Mouse (Mus musculus) heart, embryonic 12.5 days (tissue): ENCODE data around the gene Ankrd27. TPM values are rescaled to one million over a fixed set of nuclear protein-coding genes. Genes with fewer than 3 reads are reported as not detected.

ENCODE experiments used
- ATAC-seq: fragments of 200-750 bp; cut with Nextera tagmentation; 2 replicates; pipeline ENCODE4 v1.8.0; 2017; ENCODE audit warnings: moderate TSS enrichment, moderate library complexity; ENCODE audit not compliant: insufficient number of reproducible peaks, low FRiP score
- H3K27ac ChIP-seq: fragments of 300-500 bp; sonication (generic); 2 replicates; pipeline ENCODE4 v1.5.1; 2016; ENCODE audit warnings: mild to moderate bottlenecking, moderate library complexity; ENCODE audit not compliant: poor library complexity, severe bottlenecking
- H3K27me3 ChIP-seq: fragments of 300-500 bp; sonication (generic); replicated peaks from 2 replicates; pipeline ENCODE4 v1.6.1; 2016; ENCODE audit warnings: mild to moderate bottlenecking, moderate library complexity
- H3K36me3 ChIP-seq: fragments of 300-500 bp; sonication (generic); 2 replicates; pipeline ENCODE4 v1.6.1; 2016; ENCODE audit warnings: mild to moderate bottlenecking, moderate library complexity
- H3K4me1 ChIP-seq: fragments of 300-500 bp; sonication (generic); replicated peaks from 2 replicates; pipeline ENCODE4 v1.6.1; 2016; ENCODE audit warnings: mild to moderate bottlenecking
- H3K4me2 ChIP-seq: fragments of 300-500 bp; sonication (generic); 2 replicates; pipeline ENCODE4 v1.6.1; 2016; ENCODE audit warnings: mild to moderate bottlenecking, moderate library complexity
- H3K4me3 ChIP-seq: fragments of 300-500 bp; sonication (generic); 2 replicates; pipeline ENCODE4 v1.5.1; 2016; ENCODE audit warnings: mild to moderate bottlenecking
- H3K9ac ChIP-seq: fragments of 300-500 bp; sonication (generic); 2 replicates; pipeline ENCODE4 v1.6.1; 2016; ENCODE audit warnings: mild to moderate bottlenecking, moderate library complexity
- H3K9me3 ChIP-seq: fragments of 300-500 bp; sonication (generic); replicated peaks from 2 replicates; pipeline ENCODE4 v1.6.1; 2016; ENCODE audit warnings: mild to moderate bottlenecking, moderate library complexity
- WGBS: fragments of 180-500 bp; shearing (Covaris S2); methylation state at CpG from one replicate; pipeline ENCODE4 v1.1.7; 2016; 5-methylcytosine and 5-hydroxymethylcytosine counted together
- polyA plus RNA-seq: library from polyadenylated mRNA; unstranded; fragments of >200 nt; fragmentation: Nextera tagmentation; extraction: Ambion mirVana; gene quantifications from 2 replicates; pipeline ENCODE4 v1.2.1, GENCODE M21; 2016

Gene Ankrd27
- polyA plus RNA-seq, 1 experiment from 2014 or later: 23.6 TPM

- H3K27ac ChIP-seq: no peak overlapping the region
- H3K4me1 ChIP-seq: no peaks in the 10 kb centered on the region
- ATAC-seq: peak; percentile 33; the same call in 1 of the 2 replicates
- no peak overlapping the region for H3K4me3 ChIP-seq
- 63% methylated on average over 18 of the region's 18 CpGs for WGBS
- H3K4me2 ChIP-seq: no peak overlapping the region
- no peaks in the 10 kb centered on the region for H3K36me3 ChIP-seq
- H3K9ac ChIP-seq: no peak overlapping the region
- no peaks in the 10 kb centered on the region for H3K9me3 ChIP-seq
- H3K27me3 ChIP-seq: no peaks in the 10 kb centered on the region
These were observed 82.3 kb downstream of the Ankrd27 start for GRCm38 (mm10) chr7:35668066-35669041.

GRCm38 (mm10) chr7:35678976-35679375 is 92.9 kb downstream of the Ankrd27 start:
- no peak for ATAC-seq
- Histone ChIP-seq H3K4me3 (no peak overlapping the region), H3K27ac (no peak overlapping the region), H3K9me3 (peaks cover 15% of the 10 kb centered on the region), H3K4me1 (no peaks in the 10 kb centered on the region), H3K36me3 (no peaks in the 10 kb centered on the region), H3K4me2 (no peak overlapping the region), H3K9ac (no peak overlapping the region), H3K27me3 (no peaks in the 10 kb centered on the region)
- WGBS: 59% methylated on average over 4 of the region's 4 CpGs

- H3K9me3 ChIP-seq: peaks cover 15% of the 10 kb centered on the region
- no peak for ATAC-seq
- H3K27me3 ChIP-seq: no peaks in the 10 kb centered on the region
- H3K36me3 ChIP-seq: no peaks in the 10 kb centered on the region
- H3K4me3 ChIP-seq: no peak overlapping the region
- H3K4me1 ChIP-seq: 0 out of 2 replicates have a peak, but pooled peaks cover 6% of the 10 kb centered on the region
- no peak overlapping the region for H3K9ac ChIP-seq
- H3K27ac ChIP-seq: no peak overlapping the region
- no peak overlapping the region for H3K4me2 ChIP-seq
- WGBS: 68% methylated on average over 3 of the region's 3 CpGs
These were observed 95.5 kb downstream of the Ankrd27 start for GRCm38 (mm10) chr7:35681559-35681958.

DNA sequence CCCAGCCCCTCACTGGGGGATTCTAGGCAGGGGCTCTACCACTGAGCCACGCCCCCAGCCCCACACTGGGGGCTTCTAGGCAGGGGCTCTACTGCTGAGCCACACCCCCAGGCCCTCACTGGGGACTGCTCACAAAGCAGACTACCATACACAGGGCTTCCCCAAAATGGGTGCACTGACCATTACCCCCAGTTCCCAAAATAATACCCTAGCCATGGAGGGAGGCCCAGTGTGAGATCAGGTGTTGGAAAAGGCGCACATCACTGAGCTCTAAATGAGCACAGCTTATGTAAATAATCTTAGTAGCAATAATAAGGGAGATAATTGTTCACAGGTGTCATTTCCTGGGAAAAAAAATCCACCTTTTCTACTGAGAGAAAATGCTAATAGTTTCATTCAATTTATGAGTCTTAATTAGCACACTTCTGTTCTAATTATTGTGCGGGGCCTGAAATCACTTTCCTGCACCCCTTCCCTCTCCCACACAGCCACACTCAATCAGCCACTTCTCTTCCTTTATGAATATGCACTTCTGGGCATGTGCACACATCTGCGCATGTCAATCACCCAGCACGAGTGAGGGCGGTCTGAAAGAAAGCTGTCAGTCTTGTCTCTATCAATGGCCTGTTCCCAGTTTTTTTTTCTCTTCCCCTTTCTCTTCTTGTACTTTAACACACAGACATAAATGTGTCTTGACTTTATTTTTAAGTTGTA is 97.5 kb downstream of the Ankrd27 start:
- Histone ChIP-seq H3K4me3 (no peak overlapping the region), H3K9me3 (peaks cover 4% of the 10 kb centered on the region), H3K4me1 (peaks cover 16% of the 10 kb centered on the region), H3K27ac (no peak overlapping the region), H3K9ac (no peak overlapping the region), H3K27me3 (no peaks in the 10 kb centered on the region), H3K36me3 (no peaks in the 10 kb centered on the region), H3K4me2 (no peak overlapping the region)
- 83% methylated on average over 6 of the region's 6 CpGs for WGBS
- ATAC-seq: no peak

GRCm38 (mm10) chr7:35686216-35686615 is 100.2 kb downstream of the Ankrd27 start:
- WGBS: 63% methylated on average over 11 of the region's 11 CpGs
- Histone ChIP-seq H3K4me2 (peak overlapping the region; percentile 66), H3K4me3 (no peak overlapping the region), H3K9me3 (peaks cover 4% of the 10 kb centered on the region), H3K9ac (no peak overlapping the region), H3K4me1 (peaks cover 16% of the 10 kb centered on the region), H3K27ac (no peak overlapping the region), H3K27me3 (no peaks in the 10 kb centered on the region), H3K36me3 (peaks cover 5% of the 10 kb centered on the region)
- ATAC-seq: no peak

GRCm38 (mm10) chr7:35686756-35687155 is 100.7 kb downstream of the Ankrd27 start:
- H3K9ac ChIP-seq: no peak overlapping the region
- H3K4me1 ChIP-seq: peaks cover 16% of the 10 kb centered on the region
- peak overlapping the region; percentile 66 for H3K4me2 ChIP-seq
- H3K4me3 ChIP-seq: peak overlapping the region; percentile 32
- ATAC-seq: peak; percentile 54; the same call in 1 of the 2 replicates
- 25% methylated on average over 13 of the region's 13 CpGs for WGBS
- peaks cover 5% of the 10 kb centered on the region for H3K36me3 ChIP-seq
- H3K27ac ChIP-seq: no peak overlapping the region
- H3K9me3 ChIP-seq: peaks cover 1% of the 10 kb centered on the region
- no peaks in the 10 kb centered on the region for H3K27me3 ChIP-seq

- peak overlapping the region; percentile 66 for H3K4me2 ChIP-seq
- no peaks in the 10 kb centered on the region for H3K9me3 ChIP-seq
- H3K4me1 ChIP-seq: peaks cover 16% of the 10 kb centered on the region
- no peak overlapping the region for H3K27ac ChIP-seq
- H3K4me3 ChIP-seq: peak overlapping the region; percentile 32
- no peaks in the 10 kb centered on the region for H3K27me3 ChIP-seq
- 12% methylated on average over 10 of the region's 10 CpGs for WGBS
- peak; percentile 53 for ATAC-seq
- H3K9ac ChIP-seq: no peak overlapping the region; the same call in 1 of the 2 replicates
- peaks cover 5% of the 10 kb centered on the region for H3K36me3 ChIP-seq
These were observed 101.2 kb downstream of the Ankrd27 start for GRCm38 (mm10) chr7:35687229-35687628.

DNA sequence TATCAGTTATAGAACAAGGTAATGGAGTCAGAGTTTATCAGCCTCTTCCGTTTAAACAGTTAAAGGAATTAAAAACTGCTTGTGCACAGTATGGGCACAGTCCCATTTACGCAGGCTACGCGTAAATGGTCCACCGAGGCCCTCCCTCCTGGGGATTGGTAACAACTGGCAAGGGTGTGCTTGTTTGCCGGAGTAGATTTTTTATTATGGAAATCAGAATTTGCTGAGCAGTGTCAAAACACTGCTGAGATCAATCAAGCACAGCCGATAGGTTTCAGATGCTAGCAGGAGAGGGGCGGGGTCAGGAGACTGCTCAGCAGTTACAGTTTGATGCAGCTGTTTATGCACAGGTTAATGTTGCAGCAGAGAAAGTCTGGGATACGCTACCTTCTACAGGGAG is 102.2 kb downstream of the Ankrd27 start:
- Histone ChIP-seq H3K4me3 (no peak overlapping the region), H3K36me3 (peaks cover 5% of the 10 kb centered on the region), H3K4me1 (peaks cover 16% of the 10 kb centered on the region), H3K27ac (no peak overlapping the region), H3K9ac (no peak overlapping the region), H3K4me2 (no peak overlapping the region), H3K27me3 (no peaks in the 10 kb centered on the region), H3K9me3 (no peaks in the 10 kb centered on the region)
- no peak for ATAC-seq
- WGBS: 76% methylated on average over 9 of the region's 9 CpGs

Other genes with a start within 250 kb of the Ankrd27 start
- 13.4 and 14.4 TPM in 2 replicates for gene Faap24, start 189.4 kb upstream of the Ankrd27 start, polyA plus RNA-seq
- 37.3 and 40.0 TPM in 2 replicates for gene Cep89, start 189.2 kb upstream of the Ankrd27 start, polyA plus RNA-seq
- 0.59 and 0.73 TPM in 2 replicates for gene Slc7a9, start 137.4 kb upstream of the Ankrd27 start, polyA plus RNA-seq
- gene Tdrd12, start 48.5 kb upstream of the Ankrd27 start, polyA plus RNA-seq: 0.37 and 0.82 TPM in 2 replicates
- 84.5 and 85.0 TPM in 2 replicates for gene Nudt19, start 29.9 kb upstream of the Ankrd27 start, polyA plus RNA-seq
- gene Rgs9bp, start 662 bp upstream of the Ankrd27 start, polyA plus RNA-seq: 0.82 TPM in 2 replicates
- 293 and 296 TPM in 2 replicates for gene Pdcd5, start 61.3 kb downstream of the Ankrd27 start, polyA plus RNA-seq
- gene Dpy19l3, start 168.2 kb downstream of the Ankrd27 start, polyA plus RNA-seq: 12.2 and 14.2 TPM in 2 replicates
- gene Zfp507, start 216.8 kb downstream of the Ankrd27 start, polyA plus RNA-seq: 15.0 and 17.6 TPM in 2 replicates